Mouse (Mus musculus): ENCODE results near the gene Syce1l. TPM values are rescaled to one million over a fixed set of nuclear protein-coding genes. Genes with fewer than 3 reads are reported as not detected.

Gene Syce1l
- polyA plus RNA-seq, 2 experiments = not detected

DNA sequence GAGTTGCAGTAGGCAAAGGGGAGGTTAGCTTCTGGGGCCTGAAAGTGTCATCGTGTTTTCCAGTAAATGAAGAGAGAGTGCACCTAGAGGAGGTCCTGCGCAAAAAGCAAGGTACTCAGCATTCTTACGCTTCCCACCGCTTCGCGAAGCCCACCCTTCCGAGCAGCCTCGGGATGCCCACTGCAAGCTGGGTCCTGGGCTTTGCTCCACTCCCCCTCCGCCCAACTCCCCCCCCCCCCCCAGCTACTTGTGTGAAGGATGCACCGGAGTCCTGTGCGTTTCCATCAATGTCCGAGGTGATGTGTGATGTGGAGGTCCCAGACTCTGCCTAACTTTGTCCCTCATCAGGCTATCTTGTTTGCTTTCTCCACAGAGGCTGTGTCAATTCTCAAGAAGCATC is 9.4 kb downstream of the Syce1l start:
- Histone ChIP-seq H3K9me3 (ENCODE audit: control insufficient read depth, low read length) (no peaks in the 10 kb centered on the region), H3K27me3 (ENCODE audit: control insufficient read depth, insufficient read depth, low read length) (no peaks in the 10 kb centered on the region), H3K4me3 (ENCODE audit: insufficient read depth in 1 of 2, low read depth in 2 of 2, low read length in 2 of 2) (no peak overlapping the region), H3K9ac (replicated peaks) (no peak overlapping the region), H3K36me3 (replicated peaks; ENCODE audit: control insufficient read depth, insufficient read depth, low read depth) (no peaks in the 10 kb centered on the region), H3K4me1 (replicated peaks; ENCODE audit: control insufficient read depth in 2 of 2, insufficient read depth in 2 of 2, low read length in 1 of 2) (no peaks in the 10 kb centered on the region), H3K4me2 (ENCODE audit: low read depth) (no peak overlapping the region), H3K27ac (no peak overlapping the region)
- TF ChIP-seq EP300 (IDR thresholded peaks at IDR 0.05; ENCODE audit: low read depth) = no peak
- ATAC-seq (ENCODE audit: insufficient read depth) = no peak
- 73% methylated on average over 12 of the region's 12 CpGs for WGBS (ENCODE audit: insufficient replicate concordance)
- DNase-seq (ENCODE audit: low read depth in 3 of 3, low spot score in 3 of 3) = no peak

DNA sequence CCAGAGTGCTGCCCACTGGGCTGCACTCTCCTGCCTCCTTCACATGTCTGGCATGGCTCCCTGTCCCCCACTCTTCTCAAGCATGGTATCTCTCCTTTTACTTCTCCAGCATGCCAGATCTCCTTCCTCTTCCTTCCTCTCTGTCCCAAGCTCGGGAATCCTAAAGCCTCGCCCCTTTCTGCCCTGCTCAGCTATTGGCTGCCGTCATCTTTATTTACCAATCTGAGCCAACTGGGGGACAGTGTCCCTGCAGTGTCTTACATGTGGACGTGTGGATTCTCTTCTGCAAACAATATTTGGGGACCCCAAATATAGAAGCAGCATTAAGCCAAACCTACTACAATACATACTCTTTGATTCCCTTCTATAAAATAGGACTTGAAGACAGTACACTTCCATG is 10.1 kb downstream of the Syce1l start:
- H3K27ac ChIP-seq = no peak overlapping the region
- no peak overlapping the region for H3K4me2 ChIP-seq (ENCODE audit: low read depth)
- no peaks in the 10 kb centered on the region for H3K36me3 ChIP-seq (replicated peaks; ENCODE audit: control insufficient read depth, insufficient read depth, low read depth)
- H3K4me3 ChIP-seq (ENCODE audit: insufficient read depth in 1 of 2, low read depth in 2 of 2, low read length in 2 of 2) = no peak overlapping the region
- no peaks in the 10 kb centered on the region for H3K4me1 ChIP-seq (replicated peaks; ENCODE audit: control insufficient read depth in 2 of 2, insufficient read depth in 2 of 2, low read length in 1 of 2)
- H3K9ac ChIP-seq (replicated peaks) = no peak overlapping the region
- H3K27me3 ChIP-seq (ENCODE audit: control insufficient read depth, insufficient read depth, low read length) = no peaks in the 10 kb centered on the region
- no peak for TF ChIP-seq EP300 (IDR thresholded peaks at IDR 0.05; ENCODE audit: low read depth)
- no peak for TF ChIP-seq CTCF (IDR thresholded peaks at IDR 0.05; ENCODE audit: low read depth)
- ATAC-seq (ENCODE audit: insufficient read depth) (no peak), DNase-seq (ENCODE audit: low read depth in 3 of 3, low spot score in 3 of 3) (no peak)
- 32% methylated on average over 4 of the region's 4 CpGs for whole genome bisulfite sequencing (ENCODE audit: insufficient replicate concordance)
- no peaks in the 10 kb centered on the region for H3K9me3 ChIP-seq (ENCODE audit: control insufficient read depth, low read length)

DNA sequence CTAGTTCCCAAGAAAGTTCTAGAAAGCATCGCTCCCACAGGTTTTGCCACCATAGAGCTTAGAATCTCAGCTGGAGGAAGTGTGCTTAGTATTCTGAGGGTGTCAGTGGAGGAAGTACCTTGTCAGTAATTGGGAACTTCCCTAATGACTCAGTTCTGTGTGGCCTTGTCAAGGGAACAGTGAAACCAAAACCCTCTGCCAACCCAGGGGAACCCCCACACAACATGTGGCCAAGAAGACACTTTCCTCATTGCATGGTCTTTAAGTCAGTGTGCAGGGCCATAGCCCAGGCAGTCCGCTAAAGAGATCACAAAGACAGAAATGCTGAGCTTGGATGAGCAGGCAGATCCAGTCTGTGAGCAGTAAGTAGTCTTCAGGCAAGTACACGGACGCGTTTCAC is 13.1 kb downstream of the Syce1l start:
- TF ChIP-seq CTCF (IDR thresholded peaks at IDR 0.05; ENCODE audit: low read depth) = no peak
- no peak for TF ChIP-seq EP300 (IDR thresholded peaks at IDR 0.05; ENCODE audit: low read depth)
- Histone ChIP-seq H3K27ac (no peak overlapping the region), H3K9ac (replicated peaks) (no peak overlapping the region), H3K4me3 (ENCODE audit: insufficient read depth in 1 of 2, low read depth in 2 of 2, low read length in 2 of 2) (no peak overlapping the region), H3K4me1 (replicated peaks; ENCODE audit: control insufficient read depth in 2 of 2, insufficient read depth in 2 of 2, low read length in 1 of 2) (no peaks in the 10 kb centered on the region), H3K4me2 (ENCODE audit: low read depth) (no peak overlapping the region), H3K9me3 (ENCODE audit: control insufficient read depth, low read length) (no peaks in the 10 kb centered on the region), H3K27me3 (ENCODE audit: control insufficient read depth, insufficient read depth, low read length) (no peaks in the 10 kb centered on the region), H3K36me3 (replicated peaks; ENCODE audit: control insufficient read depth, insufficient read depth, low read depth) (no peaks in the 10 kb centered on the region)
- ATAC-seq (ENCODE audit: insufficient read depth) = peak; percentile 35; the same call in 1 of the 2 replicates
- DNase-seq (ENCODE audit: low read depth in 3 of 3, low spot score in 3 of 3) = peak in 1 of 3 experiments; percentile 6
- WGBS (ENCODE audit: insufficient replicate concordance) = 60% methylated on average over 5 of the region's 5 CpGs

DNA sequence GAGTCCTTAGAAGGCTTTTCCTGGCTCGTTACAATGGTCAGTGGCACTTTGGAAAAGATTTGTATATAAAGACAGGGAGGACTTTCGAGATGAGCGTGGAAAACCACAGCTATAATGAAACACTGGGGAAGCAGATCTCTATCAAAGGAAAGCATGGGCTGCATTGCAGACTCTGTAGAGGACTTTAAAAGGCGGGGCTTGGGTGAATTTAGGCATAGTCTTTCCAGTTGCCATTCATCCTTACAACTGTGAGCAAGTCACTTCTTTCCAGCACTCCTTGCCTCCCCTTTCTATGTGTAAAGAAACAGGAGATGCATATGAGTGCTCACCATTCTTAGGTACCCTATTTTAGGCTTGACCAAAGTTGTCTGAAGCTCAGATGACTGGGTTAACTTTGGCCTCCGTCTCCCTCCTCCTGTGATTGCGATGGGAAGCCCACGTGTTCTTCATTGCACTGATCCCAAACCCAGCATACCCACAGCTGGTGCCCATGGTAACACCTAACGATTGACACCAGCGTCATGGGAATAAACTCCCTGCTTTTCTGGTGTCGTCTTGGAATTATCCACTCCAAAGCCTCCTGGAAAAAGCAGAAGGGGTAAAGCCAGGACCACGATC is 13.8 kb downstream of the Syce1l start:
- no peak for DNase-seq (ENCODE audit: low read depth in 3 of 3, low spot score in 3 of 3)
- no peaks in the 10 kb centered on the region for H3K4me1 ChIP-seq (replicated peaks; ENCODE audit: control insufficient read depth in 2 of 2, insufficient read depth in 2 of 2, low read length in 1 of 2)
- H3K27me3 ChIP-seq (ENCODE audit: control insufficient read depth, insufficient read depth, low read length) = no peaks in the 10 kb centered on the region
- no peak overlapping the region for H3K9ac ChIP-seq (replicated peaks)
- no peak overlapping the region for H3K4me2 ChIP-seq (ENCODE audit: low read depth)
- no peaks in the 10 kb centered on the region for H3K36me3 ChIP-seq (replicated peaks; ENCODE audit: control insufficient read depth, insufficient read depth, low read depth)
- no peak overlapping the region for H3K4me3 ChIP-seq (ENCODE audit: insufficient read depth in 1 of 2, low read depth in 2 of 2, low read length in 2 of 2)
- no peak for ATAC-seq (ENCODE audit: insufficient read depth)
- 63% methylated on average over 11 of the region's 11 CpGs for WGBS (ENCODE audit: insufficient replicate concordance)
- H3K27ac ChIP-seq = no peak overlapping the region
- TF ChIP-seq CTCF (IDR thresholded peaks at IDR 0.05; ENCODE audit: low read depth) (no peak), EP300 (IDR thresholded peaks at IDR 0.05; ENCODE audit: low read depth) (no peak)
- no peaks in the 10 kb centered on the region for H3K9me3 ChIP-seq (ENCODE audit: control insufficient read depth, low read length)

GRCm38 (mm10) chr8:113660128-113660527 is 17.1 kb downstream of the Syce1l start:
- no peaks in the 10 kb centered on the region for H3K4me1 ChIP-seq (replicated peaks; ENCODE audit: control insufficient read depth in 2 of 2, insufficient read depth in 2 of 2, low read length in 1 of 2)
- 63% methylated on average over 1 of the region's 1 CpGs for whole genome bisulfite sequencing (ENCODE audit: insufficient replicate concordance)
- no peak overlapping the region for H3K4me2 ChIP-seq (ENCODE audit: low read depth)
- no peaks in the 10 kb centered on the region for H3K27me3 ChIP-seq (ENCODE audit: control insufficient read depth, insufficient read depth, low read length)
- no peak for TF ChIP-seq EP300 (IDR thresholded peaks at IDR 0.05; ENCODE audit: low read depth)
- no peak for TF ChIP-seq CTCF (IDR thresholded peaks at IDR 0.05; ENCODE audit: low read depth)
- no peak overlapping the region for H3K9ac ChIP-seq (replicated peaks)
- no peak overlapping the region for H3K27ac ChIP-seq
- ATAC-seq (ENCODE audit: insufficient read depth) (no peak), DNase-seq (ENCODE audit: low read depth in 3 of 3, low spot score in 3 of 3) (no peak)
- no peaks in the 10 kb centered on the region for H3K9me3 ChIP-seq (ENCODE audit: control insufficient read depth, low read length)
- no peaks in the 10 kb centered on the region for H3K36me3 ChIP-seq (replicated peaks; ENCODE audit: control insufficient read depth, insufficient read depth, low read depth)
- no peak overlapping the region for H3K4me3 ChIP-seq (ENCODE audit: insufficient read depth in 1 of 2, low read depth in 2 of 2, low read length in 2 of 2)

All from liver, embryonic 14.5 days (tissue).